Mouse (Mus musculus): ENCODE measurements at regions not wholly inside any gene's neighbourhood (a gene's known extent, or its start where the extent isn't known, plus 50 kb on each side); places are given as distances from the start of the nearest gene placed in this dataset.

MicroRNAs in the stretch of these regions (microRNA counts, 519-probe panel; counts per million panel counts)
- 51.3 counts per million for microRNA mmu-miR-184

Small RNAs in the stretch of these regions (microRNA-seq; reads per million reads assigned to microRNA genes)
- 0.93 reads per million for gene Mir184

Measured in hindbrain, embryonic 13.5 days (tissue).